Mouse (Mus musculus) left cerebral cortex, adult 18-20 months (tissue): ENCODE measurements around the gene Gm21874. TPM values are rescaled to one million over a fixed set of nuclear protein-coding genes. Genes with fewer than 3 reads are reported as not detected.
"Not testable (repeated sequence)": the region's sequence is repeated elsewhere in the genome, so short reads cannot be mapped to it uniquely, and the experiment has no call there.

ENCODE experiments used
- DNase-seq, 2 experiments: peaks; one replicate each; pipeline ENCODE4 v3.0.0; 2021 to 2022; ENCODE audit warnings: low spot score in 2 of 2, mixed read lengths in 1 of 2
- long read RNA-seq, 2 experiments: library from polyadenylated mRNA; stranded (forward); transcript quantifications; one replicate each; pipeline ENCODE4 v2.0.0; 2021
- total RNA-seq, 2 experiments: library from RNA; stranded (reverse); gene quantifications; 2 replicates each; pipeline ENCODE4 v1.2.3; 2021

Gene Gm21874
- not detected for total RNA-seq
- long read RNA-seq, experiment 1 = 0 reads
- long read RNA-seq, experiment 2 = 0 reads

GRCm38 (mm10) chrY:9416048-9416447, at the start of gene Gm21874:
Gene Gm21874, minus strand, starts transcription at chrY:9416148.
- not testable (repeated sequence) for DNase-seq

Other genes with a start within 250 kb of the Gm21874 start
- gene Gm21721, start 214.0 kb downstream of the Gm21874 start, total RNA-seq = not detected
- gene Gm21812, start 69.0 kb downstream of the Gm21874 start, total RNA-seq = not detected